Mouse (Mus musculus): Measurements from ENCODE around the gene Ube2g2. TPM values are rescaled to one million over a fixed set of nuclear protein-coding genes. Genes with fewer than 3 reads are reported as not detected.

The Ube2g2 gene
- polyA plus RNA-seq, 1 experiment, result 40.2 TPM

- peaks cover 20% of the 10 kb centered on the region for H3K36me3 ChIP-seq (ENCODE audit: control insufficient read depth, insufficient read depth, low read length, poor library complexity, severe bottlenecking)
- no peaks in the 10 kb centered on the region for H3K9me3 ChIP-seq (replicated peaks; ENCODE audit: control insufficient read depth, insufficient read depth, low read length, poor library complexity, severe bottlenecking)
- H3K27ac ChIP-seq (ENCODE audit: insufficient read depth, low read length), result no peak overlapping the region
- TF ChIP-seq CTCF (IDR thresholded peaks at IDR 0.05; ENCODE audit: low read depth, low read length), result no peak
- no peak for TF ChIP-seq POLR2A (IDR thresholded peaks at IDR 0.05; ENCODE audit: insufficient read depth, low read length)
- no peak for TF ChIP-seq EP300 (IDR thresholded peaks at IDR 0.05; ENCODE audit: insufficient read depth, low read depth, low read length)
- no peak overlapping the region for H3K4me3 ChIP-seq (ENCODE audit: low read depth, low read length)
- no peaks in the 10 kb centered on the region for H3K27me3 ChIP-seq (ENCODE audit: control insufficient read depth, insufficient read depth, low read length, poor library complexity, severe bottlenecking)
- no peaks in the 10 kb centered on the region for H3K4me1 ChIP-seq (ENCODE audit: control insufficient read depth, insufficient read depth, low read length)
- H3K9ac ChIP-seq (ENCODE audit: low read depth, poor library complexity, severe bottlenecking), result no peak overlapping the region
These were observed 21.1 kb downstream of the Ube2g2 start for GRCm38 (mm10) chr10:77643160-77643559.

- peaks cover 18% of the 10 kb centered on the region for H3K36me3 ChIP-seq (ENCODE audit: control insufficient read depth, insufficient read depth, low read length, poor library complexity, severe bottlenecking)
- H3K4me1 ChIP-seq (ENCODE audit: control insufficient read depth, insufficient read depth, low read length), result peaks cover 4% of the 10 kb centered on the region
- H3K27me3 ChIP-seq (ENCODE audit: control insufficient read depth, insufficient read depth, low read length, poor library complexity, severe bottlenecking), result no peaks in the 10 kb centered on the region
- no peak for TF ChIP-seq CTCF (IDR thresholded peaks at IDR 0.05; ENCODE audit: low read depth, low read length)
- no peak for TF ChIP-seq EP300 (IDR thresholded peaks at IDR 0.05; ENCODE audit: insufficient read depth, low read depth, low read length)
- TF ChIP-seq POLR2A (IDR thresholded peaks at IDR 0.05; ENCODE audit: insufficient read depth, low read length), result no peak
- H3K9me3 ChIP-seq (replicated peaks; ENCODE audit: control insufficient read depth, insufficient read depth, low read length, poor library complexity, severe bottlenecking), result no peaks in the 10 kb centered on the region
- no peak overlapping the region for H3K4me3 ChIP-seq (ENCODE audit: low read depth, low read length)
- no peak overlapping the region for H3K9ac ChIP-seq (ENCODE audit: low read depth, poor library complexity, severe bottlenecking)
- H3K27ac ChIP-seq (ENCODE audit: insufficient read depth, low read length), result no peak overlapping the region
These were observed 23.5 kb downstream of the Ube2g2 start for GRCm38 (mm10) chr10:77645571-77645970.

GRCm38 (mm10) chr10:77647461-77647860, 25.4 kb downstream of the Ube2g2 start:
- H3K4me3 ChIP-seq (ENCODE audit: low read depth, low read length), result no peak overlapping the region
- H3K36me3 ChIP-seq (ENCODE audit: control insufficient read depth, insufficient read depth, low read length, poor library complexity, severe bottlenecking), result peaks cover 11% of the 10 kb centered on the region; the same call in 1 of the 2 replicates
- peaks cover 8% of the 10 kb centered on the region for H3K4me1 ChIP-seq (ENCODE audit: control insufficient read depth, insufficient read depth, low read length)
- H3K27ac ChIP-seq (ENCODE audit: insufficient read depth, low read length), result no peak overlapping the region
- no peaks in the 10 kb centered on the region for H3K27me3 ChIP-seq (ENCODE audit: control insufficient read depth, insufficient read depth, low read length, poor library complexity, severe bottlenecking)
- no peak for TF ChIP-seq CTCF (IDR thresholded peaks at IDR 0.05; ENCODE audit: low read depth, low read length)
- TF ChIP-seq POLR2A (IDR thresholded peaks at IDR 0.05; ENCODE audit: insufficient read depth, low read length), result no peak
- TF ChIP-seq EP300 (IDR thresholded peaks at IDR 0.05; ENCODE audit: insufficient read depth, low read depth, low read length), result no peak
- no peak overlapping the region for H3K9ac ChIP-seq (ENCODE audit: low read depth, poor library complexity, severe bottlenecking)
- no peaks in the 10 kb centered on the region for H3K9me3 ChIP-seq (replicated peaks; ENCODE audit: control insufficient read depth, insufficient read depth, low read length, poor library complexity, severe bottlenecking)

- no peak overlapping the region for H3K4me3 ChIP-seq (ENCODE audit: low read depth, low read length)
- H3K9me3 ChIP-seq (replicated peaks; ENCODE audit: control insufficient read depth, insufficient read depth, low read length, poor library complexity, severe bottlenecking), result no peaks in the 10 kb centered on the region
- peaks cover 9% of the 10 kb centered on the region; the same call in 1 of the 2 replicates for H3K36me3 ChIP-seq (ENCODE audit: control insufficient read depth, insufficient read depth, low read length, poor library complexity, severe bottlenecking)
- no peak overlapping the region for H3K9ac ChIP-seq (ENCODE audit: low read depth, poor library complexity, severe bottlenecking)
- H3K27me3 ChIP-seq (ENCODE audit: control insufficient read depth, insufficient read depth, low read length, poor library complexity, severe bottlenecking), result no peaks in the 10 kb centered on the region
- TF ChIP-seq POLR2A (IDR thresholded peaks at IDR 0.05; ENCODE audit: insufficient read depth, low read length) (no peak), EP300 (IDR thresholded peaks at IDR 0.05; ENCODE audit: insufficient read depth, low read depth, low read length) (0 out of 2 replicates have a peak, but pooled peaks have one; percentile 59), CTCF (IDR thresholded peaks at IDR 0.05; ENCODE audit: low read depth, low read length) (no peak)
- H3K27ac ChIP-seq (ENCODE audit: insufficient read depth, low read length), result no peak overlapping the region
- peaks cover 8% of the 10 kb centered on the region for H3K4me1 ChIP-seq (ENCODE audit: control insufficient read depth, insufficient read depth, low read length)
These were observed 25.8 kb downstream of the Ube2g2 start for GRCm38 (mm10) chr10:77647901-77648300.

- TF ChIP-seq EP300 (IDR thresholded peaks at IDR 0.05; ENCODE audit: insufficient read depth, low read depth, low read length), result no peak
- no peak for TF ChIP-seq POLR2A (IDR thresholded peaks at IDR 0.05; ENCODE audit: insufficient read depth, low read length)
- no peak for TF ChIP-seq CTCF (IDR thresholded peaks at IDR 0.05; ENCODE audit: low read depth, low read length)
- Histone ChIP-seq H3K27ac (ENCODE audit: insufficient read depth, low read length) (no peak overlapping the region), H3K4me3 (ENCODE audit: low read depth, low read length) (no peak overlapping the region), H3K27me3 (ENCODE audit: control insufficient read depth, insufficient read depth, low read length, poor library complexity, severe bottlenecking) (no peaks in the 10 kb centered on the region), H3K4me1 (ENCODE audit: control insufficient read depth, insufficient read depth, low read length) (peaks cover 8% of the 10 kb centered on the region), H3K9me3 (replicated peaks; ENCODE audit: control insufficient read depth, insufficient read depth, low read length, poor library complexity, severe bottlenecking) (no peaks in the 10 kb centered on the region), H3K36me3 (ENCODE audit: control insufficient read depth, insufficient read depth, low read length, poor library complexity, severe bottlenecking) (no peaks in the 10 kb centered on the region), H3K9ac (ENCODE audit: low read depth, poor library complexity, severe bottlenecking) (no peak overlapping the region)
These were observed 30.0 kb downstream of the Ube2g2 start for GRCm38 (mm10) chr10:77652046-77652445.

- Histone ChIP-seq H3K36me3 (ENCODE audit: control insufficient read depth, insufficient read depth, low read length, poor library complexity, severe bottlenecking) (no peaks in the 10 kb centered on the region), H3K4me1 (ENCODE audit: control insufficient read depth, insufficient read depth, low read length) (no peaks in the 10 kb centered on the region), H3K27me3 (ENCODE audit: control insufficient read depth, insufficient read depth, low read length, poor library complexity, severe bottlenecking) (no peaks in the 10 kb centered on the region), H3K27ac (ENCODE audit: insufficient read depth, low read length) (no peak overlapping the region), H3K9me3 (replicated peaks; ENCODE audit: control insufficient read depth, insufficient read depth, low read length, poor library complexity, severe bottlenecking) (no peaks in the 10 kb centered on the region), H3K9ac (ENCODE audit: low read depth, poor library complexity, severe bottlenecking) (no peak overlapping the region), H3K4me3 (ENCODE audit: low read depth, low read length) (no peak overlapping the region)
- no peak for TF ChIP-seq EP300 (IDR thresholded peaks at IDR 0.05; ENCODE audit: insufficient read depth, low read depth, low read length)
- no peak for TF ChIP-seq CTCF (IDR thresholded peaks at IDR 0.05; ENCODE audit: low read depth, low read length)
- no peak for TF ChIP-seq POLR2A (IDR thresholded peaks at IDR 0.05; ENCODE audit: insufficient read depth, low read length)
These were observed 36.4 kb downstream of the Ube2g2 start for GRCm38 (mm10) chr10:77658286-77658994.
